Mouse (Mus musculus) MEL (cell line): ENCODE results near the gene Chrna1.

Experiments used
- CTCF ChIP-seq, 3 experiments: IDR thresholded peaks in 2 of 3; conservative IDR thresholded peaks in 1 of 3; 2 replicates each; pipeline ENCODE4 v1.5.1; 2011 to 2012; ENCODE audit warnings: low read length in 3 of 3, low read depth in 2 of 3, mild to moderate bottlenecking in 2 of 3, improper control_type of control experiment in 1 of 3, inconsistent platforms in 1 of 3, mixed read lengths in 1 of 3, moderate library complexity in 1 of 3; ENCODE audit not compliant: control insufficient read depth in 1 of 3, insufficient read depth in 1 of 3, poor library complexity in 1 of 3, severe bottlenecking in 1 of 3
- E2F4 ChIP-seq: IDR thresholded peaks from 2 replicates; pipeline ENCODE4 v1.6.1; 2011; ENCODE audit warnings: low read depth, low read length, improper control_type of control experiment, borderline replicate concordance
- EP300 ChIP-seq, 2 experiments: IDR thresholded peaks; 2 replicates each; pipeline ENCODE4 v1.6.1; 2011; ENCODE audit warnings: improper control_type of control experiment in 2 of 2, low read length in 2 of 2, low read depth in 1 of 2, mild to moderate bottlenecking in 1 of 2
- ETS1 ChIP-seq: IDR thresholded peaks from 2 replicates; pipeline ENCODE4 v1.6.1; 2012; ENCODE audit warnings: low read depth, mild to moderate bottlenecking, inconsistent platforms, low read length, improper control_type of control experiment, moderate library complexity
- JUND ChIP-seq: IDR thresholded peaks from 2 replicates; pipeline ENCODE4 v1.6.1; 2011; ENCODE audit warnings: low read depth, mild to moderate bottlenecking, improper control_type of control experiment, low read length
- NRF1 ChIP-seq: IDR thresholded peaks from 2 replicates; pipeline ENCODE4 v1.6.1; 2014; ENCODE audit warnings: low read depth, mild to moderate bottlenecking, inconsistent platforms, low read length, improper control_type of control experiment, moderate library complexity; ENCODE audit not compliant: poor library complexity, insufficient read depth, severe bottlenecking
- POLR2A ChIP-seq, 2 experiments: IDR thresholded peaks; 2 replicates each; pipeline ENCODE4 v1.6.1; 2011 to 2012; ENCODE audit warnings: low read length in 2 of 2, mild to moderate bottlenecking in 2 of 2, control low read depth in 1 of 2, improper control_type of control experiment in 1 of 2, low read depth in 1 of 2, moderate library complexity in 1 of 2; ENCODE audit not compliant: control insufficient read depth in 1 of 2, insufficient read depth in 1 of 2, poor library complexity in 1 of 2
- POLR2AphosphoS2 ChIP-seq: IDR thresholded peaks from 2 replicates; pipeline ENCODE4 v1.6.1; 2011; ENCODE audit warnings: low read length, improper control_type of control experiment
- POLR2AphosphoS5 ChIP-seq: IDR thresholded peaks from 2 replicates; pipeline ENCODE4 v1.6.1; 2012; ENCODE audit warnings: low read depth, borderline replicate concordance, mild to moderate bottlenecking, inconsistent platforms, low read length, moderate library complexity, mixed read lengths
- RAD21 ChIP-seq: IDR thresholded peaks from 2 replicates; pipeline ENCODE4 v1.6.1; 2011; ENCODE audit warnings: mild to moderate bottlenecking, low read depth, low read length, improper control_type of control experiment
- TCF12 ChIP-seq: IDR thresholded peaks from 2 replicates; pipeline ENCODE4 v1.6.1; 2014; ENCODE audit warnings: low read depth, mild to moderate bottlenecking, inconsistent platforms, low read length, improper control_type of control experiment, moderate library complexity
- USF1 ChIP-seq: IDR thresholded peaks from 2 replicates; pipeline ENCODE4 v1.6.1; 2014; ENCODE audit warnings: low read depth, mild to moderate bottlenecking, inconsistent platforms, low read length, improper control_type of control experiment, moderate library complexity

GRCm38 (mm10) chr2:73614303-73614702 is 34.2 kb upstream of the Chrna1 start:
- no peak for TF ChIP-seq POLR2AphosphoS2
- TF ChIP-seq E2F4, result no peak
- no peak for TF ChIP-seq CTCF (IDR thresholded peaks at IDR 0.05 in 2 of 3, conservative IDR thresholded peaks at IDR 0.05 in 1 of 3; ENCODE audit: control insufficient read depth in 1 of 3, insufficient read depth in 1 of 3, low read depth in 2 of 3, low read length in 3 of 3, poor library complexity in 1 of 3, severe bottlenecking in 1 of 3)
- no peak for TF ChIP-seq JUND
- TF ChIP-seq POLR2AphosphoS5, result no peak
- TF ChIP-seq ETS1, result no peak
- no peak for TF ChIP-seq NRF1
- no peak for TF ChIP-seq RAD21
- TF ChIP-seq EP300 (IDR thresholded peaks at IDR 0.05; ENCODE audit: low read depth in 1 of 2, low read length in 2 of 2), result no peak
- no peak for TF ChIP-seq TCF12
- no peak for TF ChIP-seq POLR2A (IDR thresholded peaks at IDR 0.05; ENCODE audit: control insufficient read depth in 1 of 2, insufficient read depth in 1 of 2, low read depth in 1 of 2, low read length in 2 of 2, poor library complexity in 1 of 2)
- no peak for TF ChIP-seq USF1
